Mouse (Mus musculus): ENCODE measurements at regions not wholly inside any gene's neighbourhood (a gene's known extent, or its start where the extent isn't known, plus 50 kb on each side); places are given as distances from the start of the nearest gene placed in this dataset.

GRCm38 (mm10) chr3:127970891-127971290 is 74.8 kb upstream of the Fam241a start:
- no peak overlapping the region for H3K4me3 ChIP-seq
- peak; percentile 81 for DNase-seq (ENCODE audit: low spot score)
- H3K4me1 ChIP-seq = no peaks in the 10 kb centered on the region
- no peaks in the 10 kb centered on the region for H3K36me3 ChIP-seq
- 4% methylated on average over 5 of the region's 5 CpGs for WGBS
- H3K27ac ChIP-seq = no peak overlapping the region
- H3K9me3 ChIP-seq (replicated peaks) = no peaks in the 10 kb centered on the region
- H3K27me3 ChIP-seq (ENCODE audit: low read depth, poor library complexity, severe bottlenecking) = 0 out of 2 replicates have a peak, but pooled peaks cover 3% of the 10 kb centered on the region

- DNase-seq (ENCODE audit: low spot score) = no peak
- WGBS = 77% methylated on average over 10 of the region's 10 CpGs
- Histone ChIP-seq H3K27me3 (ENCODE audit: low read depth, poor library complexity, severe bottlenecking) (peaks cover 3% of the 10 kb centered on the region; the same call in 1 of the 2 replicates), H3K4me3 (no peak overlapping the region), H3K4me1 (no peaks in the 10 kb centered on the region), H3K27ac (no peak overlapping the region), H3K36me3 (no peaks in the 10 kb centered on the region), H3K9me3 (replicated peaks) (no peaks in the 10 kb centered on the region)
Observed at GRCm38 (mm10) chr3:127967170-127967569, 71.0 kb upstream of the Fam241a start.

- Histone ChIP-seq H3K9me3 (replicated peaks) (no peaks in the 10 kb centered on the region), H3K36me3 (no peaks in the 10 kb centered on the region), H3K4me3 (no peak overlapping the region), H3K4me1 (no peaks in the 10 kb centered on the region), H3K27ac (no peak overlapping the region), H3K27me3 (ENCODE audit: low read depth, poor library complexity, severe bottlenecking) (peaks cover 3% of the 10 kb centered on the region; the same call in 1 of the 2 replicates)
- WGBS = 91% methylated on average over 4 of the region's 4 CpGs
- no peak for DNase-seq (ENCODE audit: low spot score)
Observed at GRCm38 (mm10) chr3:127966214-127966613, 70.1 kb upstream of the Fam241a start.

GRCm38 (mm10) chr3:127958919-127959684 is 63.0 kb upstream of the Fam241a start:
- H3K27me3 ChIP-seq (ENCODE audit: low read depth, poor library complexity, severe bottlenecking) = no peaks in the 10 kb centered on the region; the same call in 1 of the 2 replicates
- no peaks in the 10 kb centered on the region for H3K36me3 ChIP-seq
- 30% methylated on average over 13 of the region's 13 CpGs for WGBS
- H3K4me1 ChIP-seq = peaks cover 4% of the 10 kb centered on the region; the same call in 1 of the 2 replicates
- no peaks in the 10 kb centered on the region for H3K9me3 ChIP-seq (replicated peaks)
- H3K27ac ChIP-seq = no peak overlapping the region
- DNase-seq (ENCODE audit: low spot score) = no peak
- no peak overlapping the region for H3K4me3 ChIP-seq

GRCm38 (mm10) chr3:127954856-127955255 is 58.7 kb upstream of the Fam241a start:
- Histone ChIP-seq H3K4me3 (no peak overlapping the region), H3K36me3 (no peaks in the 10 kb centered on the region), H3K4me1 (peaks cover 4% of the 10 kb centered on the region; the same call in 1 of the 2 replicates), H3K27me3 (ENCODE audit: low read depth, poor library complexity, severe bottlenecking) (no peaks in the 10 kb centered on the region), H3K27ac (no peak overlapping the region), H3K9me3 (replicated peaks) (no peaks in the 10 kb centered on the region)
- 98% methylated on average over 4 of the region's 4 CpGs for WGBS
- DNase-seq (ENCODE audit: low spot score) = no peak

- Histone ChIP-seq H3K4me1 (no peaks in the 10 kb centered on the region), H3K27ac (no peak overlapping the region), H3K36me3 (no peaks in the 10 kb centered on the region), H3K4me3 (no peak overlapping the region), H3K27me3 (ENCODE audit: low read depth, poor library complexity, severe bottlenecking) (no peaks in the 10 kb centered on the region), H3K9me3 (replicated peaks) (no peaks in the 10 kb centered on the region)
- 89% methylated on average over 4 of the region's 4 CpGs for WGBS
- DNase-seq (ENCODE audit: low spot score) = no peak
Observed at GRCm38 (mm10) chr3:127953610-127954009, 57.5 kb upstream of the Fam241a start.

- Histone ChIP-seq H3K4me3 (no peak overlapping the region), H3K4me1 (no peaks in the 10 kb centered on the region), H3K27ac (no peak overlapping the region), H3K27me3 (ENCODE audit: low read depth, poor library complexity, severe bottlenecking) (0 out of 2 replicates have a peak, but pooled peaks cover 10% of the 10 kb centered on the region), H3K36me3 (no peaks in the 10 kb centered on the region), H3K9me3 (replicated peaks) (no peaks in the 10 kb centered on the region)
- DNase-seq (ENCODE audit: low spot score) = no peak
- WGBS = 47% methylated on average over 6 of the region's 6 CpGs
Observed at GRCm38 (mm10) chr3:127948898-127949620, 52.9 kb upstream of the Fam241a start.

- H3K27me3 ChIP-seq (ENCODE audit: low read depth, poor library complexity, severe bottlenecking) = 0 out of 2 replicates have a peak, but pooled peaks cover 10% of the 10 kb centered on the region
- no peak overlapping the region for H3K4me3 ChIP-seq
- H3K36me3 ChIP-seq = no peaks in the 10 kb centered on the region
- no peaks in the 10 kb centered on the region for H3K9me3 ChIP-seq (replicated peaks)
- DNase-seq (ENCODE audit: low spot score) = no peak
- WGBS = 86% methylated on average over 5 of the region's 5 CpGs
- H3K4me1 ChIP-seq = no peaks in the 10 kb centered on the region
- no peak overlapping the region for H3K27ac ChIP-seq
Observed at GRCm38 (mm10) chr3:127948326-127948725, 52.2 kb upstream of the Fam241a start.
